Mouse (Mus musculus): Measurements from ENCODE around the gene Hexb. TPM values are rescaled to one million over a fixed set of nuclear protein-coding genes. Genes with fewer than 3 reads are reported as not detected.

Gene Hexb
- polyA plus RNA-seq, 1 experiment from 2014 or later = 24.2 TPM

DNA sequence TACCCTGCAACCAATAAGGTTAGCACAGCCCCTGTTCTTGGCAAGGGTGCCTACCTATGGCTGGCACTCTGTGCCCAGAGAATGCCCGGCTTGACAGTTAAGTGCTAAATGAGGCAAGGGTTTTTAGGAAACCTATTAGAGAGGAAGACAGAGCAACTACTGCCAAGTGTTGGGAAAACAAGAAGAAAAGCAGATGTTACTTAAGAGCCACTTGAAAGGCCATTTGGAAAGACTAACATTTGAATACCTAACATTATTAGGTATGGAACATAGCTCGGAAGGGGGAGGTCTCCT, 1.3 kb downstream of the Hexb start:
- no peaks in the 10 kb centered on the region for H3K9me3 ChIP-seq
- WGBS = 91% methylated on average over 2 of the region's 2 CpGs
- H3K36me3 ChIP-seq = no peaks in the 10 kb centered on the region
- peaks cover 5% of the 10 kb centered on the region; the same call in 1 of the 2 replicates for H3K27me3 ChIP-seq
- H3K9ac ChIP-seq (replicated peaks) = no peak overlapping the region
- H3K4me2 ChIP-seq (replicated peaks) = no peak overlapping the region
- 0 out of 2 replicates have a peak, but pooled peaks cover 3% of the 10 kb centered on the region for H3K4me1 ChIP-seq
- no peak overlapping the region for H3K27ac ChIP-seq (replicated peaks)
- ATAC-seq (ENCODE audit: low FRiP score, low read depth) = no peak
- H3K4me3 ChIP-seq = no peak overlapping the region

DNA sequence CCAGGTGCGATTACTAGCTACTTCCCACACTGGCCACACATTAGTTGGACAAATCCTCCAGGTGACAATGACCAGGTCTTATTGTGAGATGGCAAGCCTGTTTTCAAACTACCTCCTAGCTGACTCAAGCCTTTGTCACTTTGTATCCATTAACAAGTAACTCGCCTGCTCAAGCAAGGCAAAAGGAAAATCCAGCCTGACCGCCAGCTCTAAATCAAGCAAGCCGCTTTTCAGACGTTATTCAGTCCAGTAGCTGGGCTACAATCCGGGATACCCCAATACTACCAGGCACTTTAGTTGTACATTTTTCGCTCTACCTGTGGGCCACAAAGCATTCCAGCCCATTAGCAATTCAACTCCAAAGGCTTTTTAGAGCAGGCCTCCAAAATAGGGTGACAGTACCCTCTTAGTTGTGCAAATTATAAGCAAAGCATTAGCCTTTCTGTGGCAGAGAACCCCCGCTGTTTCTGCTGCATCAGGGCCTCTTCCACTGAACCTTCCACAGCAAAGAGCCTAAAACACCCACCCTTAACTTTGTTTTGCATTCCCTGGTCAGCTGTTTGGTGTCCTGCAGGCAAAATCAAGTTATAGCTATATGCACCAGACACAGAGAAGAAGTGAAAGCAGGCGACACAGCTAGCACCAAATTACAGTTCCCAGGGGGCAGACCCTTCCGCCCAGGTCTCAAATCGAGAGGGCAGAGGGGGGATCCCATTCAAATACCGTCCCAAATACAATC, 1.8 kb downstream of the Hexb start:
- ATAC-seq (ENCODE audit: low FRiP score, low read depth) = no peak
- Histone ChIP-seq H3K4me1 (0 out of 2 replicates have a peak, but pooled peaks cover 3% of the 10 kb centered on the region), H3K27me3 (peaks cover 5% of the 10 kb centered on the region; the same call in 1 of the 2 replicates), H3K4me3 (no peak overlapping the region), H3K27ac (replicated peaks) (no peak overlapping the region), H3K4me2 (replicated peaks) (no peak overlapping the region), H3K9me3 (no peaks in the 10 kb centered on the region), H3K9ac (replicated peaks) (no peak overlapping the region), H3K36me3 (no peaks in the 10 kb centered on the region)
- 58% methylated on average over 12 of the region's 12 CpGs for WGBS

DNA sequence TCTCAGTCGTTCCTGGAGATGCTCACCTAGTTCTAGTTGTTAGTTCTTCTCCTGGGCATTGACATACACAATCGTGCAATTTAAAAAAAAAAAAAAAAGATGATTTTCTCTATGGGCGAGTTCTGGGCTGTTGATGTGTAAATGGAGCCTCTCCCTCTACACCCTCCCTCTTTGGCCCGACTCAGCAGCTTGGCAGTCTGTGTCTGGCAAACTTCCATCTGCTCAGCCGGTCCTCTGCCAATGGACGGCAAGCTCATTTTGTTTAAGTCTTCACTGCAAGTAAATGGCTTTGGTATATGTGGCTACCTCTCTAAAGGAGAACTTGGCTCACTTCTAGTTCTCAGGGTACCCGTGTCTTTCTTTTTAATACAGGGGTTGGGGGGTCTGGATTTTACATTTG, 4.7 kb downstream of the Hexb start:
- 74% methylated on average over 7 of the region's 7 CpGs for WGBS
- Histone ChIP-seq H3K36me3 (no peaks in the 10 kb centered on the region), H3K4me1 (0 out of 2 replicates have a peak, but pooled peaks cover 2% of the 10 kb centered on the region), H3K9me3 (no peaks in the 10 kb centered on the region), H3K9ac (replicated peaks) (no peak overlapping the region), H3K4me2 (replicated peaks) (no peak overlapping the region), H3K27ac (replicated peaks) (no peak overlapping the region), H3K27me3 (peaks cover 5% of the 10 kb centered on the region; the same call in 1 of the 2 replicates), H3K4me3 (no peak overlapping the region)
- ATAC-seq (ENCODE audit: low FRiP score, low read depth) = no peak

DNA sequence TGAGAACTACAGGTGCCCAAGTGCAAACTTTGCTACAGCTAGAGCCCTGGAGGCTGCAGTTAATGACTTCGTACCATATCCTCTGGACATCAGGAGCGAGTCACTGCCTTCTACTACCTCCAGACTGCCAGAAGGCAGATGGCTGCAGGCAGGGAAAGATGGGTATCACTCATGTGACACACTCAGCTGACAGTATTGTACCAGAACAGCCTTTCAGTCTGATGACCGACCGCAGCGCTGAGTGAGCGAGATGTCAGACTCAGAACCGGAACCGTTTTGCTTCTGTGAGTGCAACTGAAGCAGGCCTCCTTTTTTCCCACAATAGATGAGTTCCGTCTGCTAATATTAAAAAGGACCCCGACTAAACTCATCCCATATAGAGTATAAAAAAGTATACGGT, 5.5 kb downstream of the Hexb start:
- H3K4me1 ChIP-seq = no peaks in the 10 kb centered on the region
- no peak overlapping the region for H3K27ac ChIP-seq (replicated peaks)
- H3K36me3 ChIP-seq = no peaks in the 10 kb centered on the region
- WGBS = 90% methylated on average over 11 of the region's 11 CpGs
- no peaks in the 10 kb centered on the region for H3K9me3 ChIP-seq
- H3K27me3 ChIP-seq = peaks cover 5% of the 10 kb centered on the region; the same call in 1 of the 2 replicates
- no peak for ATAC-seq (ENCODE audit: low FRiP score, low read depth)
- no peak overlapping the region for H3K4me2 ChIP-seq (replicated peaks)
- no peak overlapping the region for H3K4me3 ChIP-seq
- no peak overlapping the region for H3K9ac ChIP-seq (replicated peaks)

DNA sequence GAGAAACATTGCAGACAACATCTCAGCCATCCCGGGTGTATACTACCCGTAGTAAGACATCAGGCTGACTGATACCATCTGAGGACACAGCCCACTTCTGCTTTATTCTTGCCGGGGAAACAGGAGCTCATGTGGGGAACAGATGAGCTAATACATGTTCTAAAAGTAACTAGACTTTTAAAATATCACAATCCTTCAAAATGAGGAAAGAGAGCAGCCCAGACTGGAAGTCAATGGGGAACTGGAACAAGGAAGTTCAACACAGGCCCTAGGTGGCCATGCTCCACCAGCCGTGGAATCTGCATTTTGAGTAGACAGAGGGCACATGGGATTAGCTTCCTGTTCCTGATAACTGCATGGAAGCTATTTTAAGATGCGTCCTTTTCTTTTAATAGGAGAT, 10.5 kb downstream of the Hexb start:
- no peak for ATAC-seq (ENCODE audit: low FRiP score, low read depth)

DNA sequence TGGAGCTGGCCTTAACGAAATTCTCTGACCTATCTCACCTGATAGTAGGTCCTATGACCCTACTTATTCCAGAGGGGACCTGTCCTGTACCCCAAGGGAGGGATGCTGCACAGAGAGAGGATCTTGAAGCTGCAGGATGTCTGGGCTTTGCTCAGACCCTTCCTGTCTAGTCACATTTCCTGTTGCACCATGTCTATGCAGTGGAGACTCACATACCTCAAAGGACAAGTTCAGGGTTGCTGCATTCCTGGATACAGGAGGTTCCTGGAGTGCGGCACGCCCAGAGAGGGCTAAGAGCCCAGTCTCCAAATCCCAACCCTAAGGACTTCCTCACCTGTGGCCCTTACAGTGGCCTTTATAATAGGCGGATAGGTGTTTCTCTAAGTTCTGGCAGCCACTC, 11.8 kb downstream of the Hexb start:
- Histone ChIP-seq H3K4me3 (no peak overlapping the region), H3K4me1 (no peaks in the 10 kb centered on the region), H3K36me3 (no peaks in the 10 kb centered on the region), H3K4me2 (replicated peaks) (no peak overlapping the region), H3K9me3 (no peaks in the 10 kb centered on the region), H3K27ac (replicated peaks) (no peak overlapping the region), H3K27me3 (no peaks in the 10 kb centered on the region), H3K9ac (replicated peaks) (no peak overlapping the region)
- 90% methylated on average over 4 of the region's 4 CpGs for WGBS
- ATAC-seq (ENCODE audit: low FRiP score, low read depth) = no peak

More for the DNA sequence above, 10.5 kb downstream of the Hexb start:
- no peaks in the 10 kb centered on the region for H3K36me3 ChIP-seq
- H3K4me2 ChIP-seq (replicated peaks) = no peak overlapping the region
- no peak overlapping the region for H3K4me3 ChIP-seq
- no peak overlapping the region for H3K9ac ChIP-seq (replicated peaks)
- no peaks in the 10 kb centered on the region for H3K4me1 ChIP-seq
- no peaks in the 10 kb centered on the region for H3K9me3 ChIP-seq
- 88% methylated on average over 5 of the region's 5 CpGs for WGBS
- H3K27ac ChIP-seq (replicated peaks) = no peak overlapping the region
- H3K27me3 ChIP-seq = no peaks in the 10 kb centered on the region

DNA sequence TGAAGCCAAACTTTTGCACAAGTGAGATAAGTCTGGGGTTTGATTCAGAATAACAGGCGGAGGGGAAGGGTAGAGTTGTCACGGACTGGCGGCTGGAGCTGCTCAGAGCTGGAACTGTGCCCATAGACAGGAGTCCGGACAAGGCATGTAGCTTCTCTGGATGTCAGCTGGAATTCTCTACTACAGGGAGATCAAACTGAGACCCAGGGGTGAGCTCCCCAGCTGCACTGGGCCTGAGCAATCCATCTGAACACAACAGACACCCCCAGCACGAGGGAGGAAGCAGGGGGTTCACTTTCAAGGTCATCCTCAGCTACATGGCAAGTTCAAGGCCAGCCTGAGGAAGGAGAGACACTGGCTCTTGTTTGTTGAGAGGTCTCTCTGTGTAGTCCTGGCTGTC, 13.5 kb downstream of the Hexb start:
- Histone ChIP-seq H3K4me1 (peaks cover 12% of the 10 kb centered on the region), H3K4me3 (no peak overlapping the region), H3K27me3 (no peaks in the 10 kb centered on the region), H3K9me3 (no peaks in the 10 kb centered on the region), H3K36me3 (peaks cover 10% of the 10 kb centered on the region), H3K27ac (replicated peaks) (no peak overlapping the region), H3K9ac (replicated peaks) (no peak overlapping the region), H3K4me2 (replicated peaks) (no peak overlapping the region)
- ATAC-seq (ENCODE audit: low FRiP score, low read depth) = no peak
- WGBS = 79% methylated on average over 5 of the region's 5 CpGs

GRCm38 (mm10) chr13:97184168-97184567, 14.0 kb downstream of the Hexb start:
- H3K9me3 ChIP-seq = no peaks in the 10 kb centered on the region
- no peak for ATAC-seq (ENCODE audit: low FRiP score, low read depth)
- H3K27me3 ChIP-seq = no peaks in the 10 kb centered on the region
- H3K27ac ChIP-seq (replicated peaks) = no peak overlapping the region
- H3K9ac ChIP-seq (replicated peaks) = no peak overlapping the region
- no peak overlapping the region for H3K4me3 ChIP-seq
- WGBS = 98% methylated on average over 2 of the region's 2 CpGs
- H3K4me2 ChIP-seq (replicated peaks) = no peak overlapping the region
- H3K36me3 ChIP-seq = peaks cover 15% of the 10 kb centered on the region
- H3K4me1 ChIP-seq = peaks cover 13% of the 10 kb centered on the region

GRCm38 (mm10) chr13:97182821-97183220, 15.3 kb downstream of the Hexb start:
- Histone ChIP-seq H3K4me3 (no peak overlapping the region), H3K27ac (replicated peaks) (no peak overlapping the region), H3K9me3 (no peaks in the 10 kb centered on the region), H3K4me2 (replicated peaks) (no peak overlapping the region), H3K27me3 (no peaks in the 10 kb centered on the region), H3K36me3 (peaks cover 27% of the 10 kb centered on the region), H3K4me1 (peaks cover 13% of the 10 kb centered on the region), H3K9ac (replicated peaks) (no peak overlapping the region)
- 75% methylated on average over 4 of the region's 4 CpGs for WGBS
- no peak for ATAC-seq (ENCODE audit: low FRiP score, low read depth)

GRCm38 (mm10) chr13:97180113-97180828, 17.9 kb downstream of the Hexb start:
- Histone ChIP-seq H3K9ac (replicated peaks) (no peak overlapping the region), H3K27ac (replicated peaks) (no peak overlapping the region), H3K4me2 (replicated peaks) (no peak overlapping the region), H3K4me3 (no peak overlapping the region), H3K9me3 (no peaks in the 10 kb centered on the region), H3K27me3 (no peaks in the 10 kb centered on the region), H3K36me3 (peaks cover 48% of the 10 kb centered on the region), H3K4me1 (peaks cover 13% of the 10 kb centered on the region)
- 53% methylated on average over 6 of the region's 6 CpGs for WGBS
- ATAC-seq (ENCODE audit: low FRiP score, low read depth) = no peak

DNA sequence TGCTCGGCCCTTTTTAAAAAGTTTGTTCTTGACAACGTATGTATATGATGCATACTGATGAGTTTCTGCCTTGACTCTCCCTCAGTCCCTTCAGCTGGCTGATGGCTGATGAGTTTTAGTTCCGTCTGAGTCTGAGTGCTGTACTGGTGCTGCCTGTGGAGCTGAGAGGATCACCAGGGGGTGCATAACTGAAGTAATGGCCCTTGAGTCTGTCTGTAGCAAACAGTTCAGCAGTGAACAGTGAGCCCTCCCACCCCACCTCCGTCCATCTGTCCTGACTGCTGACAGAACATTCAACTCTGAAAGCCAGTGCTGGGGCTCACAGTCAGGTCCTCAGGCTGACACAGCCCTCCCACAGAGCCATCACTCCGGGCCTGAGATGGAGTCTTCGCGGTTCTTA, 19.2 kb downstream of the Hexb start:
- H3K4me2 ChIP-seq (replicated peaks) = no peak overlapping the region
- H3K27ac ChIP-seq (replicated peaks) = no peak overlapping the region
- ATAC-seq (ENCODE audit: low FRiP score, low read depth) = no peak
- H3K9ac ChIP-seq (replicated peaks) = no peak overlapping the region
- H3K36me3 ChIP-seq = peaks cover 61% of the 10 kb centered on the region
- H3K4me3 ChIP-seq = no peak overlapping the region
- H3K27me3 ChIP-seq = no peaks in the 10 kb centered on the region
- WGBS = 67% methylated on average over 7 of the region's 7 CpGs
- H3K4me1 ChIP-seq = peaks cover 13% of the 10 kb centered on the region
- H3K9me3 ChIP-seq = no peaks in the 10 kb centered on the region

DNA sequence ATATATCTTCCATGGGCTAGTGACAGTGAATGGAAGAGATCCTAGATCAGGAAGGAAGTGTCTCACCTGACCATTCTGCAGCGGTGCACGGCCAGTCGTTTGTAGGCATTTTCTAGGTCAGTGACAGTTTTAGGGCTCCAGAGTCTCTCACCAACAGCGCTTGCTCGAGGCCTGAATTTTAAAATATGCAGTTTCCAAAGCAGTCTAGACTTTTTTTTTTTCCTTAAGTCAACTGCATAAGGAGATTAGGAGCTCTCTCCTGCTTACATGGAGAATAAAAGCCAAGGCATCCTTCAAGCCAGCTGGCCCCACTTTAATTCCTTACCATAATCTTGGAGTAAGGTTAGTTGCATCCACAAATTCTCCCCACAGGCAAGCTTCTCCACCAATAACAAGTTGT, 21.4 kb downstream of the Hexb start:
- H3K4me2 ChIP-seq (replicated peaks) = no peak overlapping the region

More for the DNA sequence above, 21.4 kb downstream of the Hexb start:
- no peak overlapping the region for H3K27ac ChIP-seq (replicated peaks)
- no peak overlapping the region for H3K9ac ChIP-seq (replicated peaks)
- H3K9me3 ChIP-seq = no peaks in the 10 kb centered on the region
- H3K4me3 ChIP-seq = no peak overlapping the region
- peaks cover 13% of the 10 kb centered on the region for H3K4me1 ChIP-seq
- ATAC-seq (ENCODE audit: low FRiP score, low read depth) = no peak
- peaks cover 79% of the 10 kb centered on the region for H3K36me3 ChIP-seq
- no peaks in the 10 kb centered on the region for H3K27me3 ChIP-seq
- WGBS = 77% methylated on average over 5 of the region's 5 CpGs
